Mouse (Mus musculus): ENCODE measurements around the gene Osbpl9.

The Osbpl9 gene

GRCm38 (mm10) chr4:109105254-109105653 lies 96.8 kb downstream of the Osbpl9 start:
- DNase-seq (ENCODE audit: low read depth, low spot score): peak; percentile 28

- no peak for DNase-seq (ENCODE audit: low read depth, low spot score)
Measured at GRCm38 (mm10) chr4:109103145-109103883, 98.8 kb downstream of the Osbpl9 start.

GRCm38 (mm10) chr4:109102574-109102973 lies 99.5 kb downstream of the Osbpl9 start:
- no peak for DNase-seq (ENCODE audit: low read depth, low spot score)

- no peak for DNase-seq (ENCODE audit: low read depth, low spot score)
Measured at GRCm38 (mm10) chr4:109098861-109099260, 103.2 kb downstream of the Osbpl9 start.

- no peak for DNase-seq (ENCODE audit: low read depth, low spot score)
Measured at GRCm38 (mm10) chr4:109094269-109094668, 107.8 kb downstream of the Osbpl9 start.

- DNase-seq (ENCODE audit: low read depth, low spot score): no peak
Measured at GRCm38 (mm10) chr4:109092344-109092743, 109.7 kb downstream of the Osbpl9 start.

GRCm38 (mm10) chr4:109091241-109091777 lies 110.8 kb downstream of the Osbpl9 start:
- no peak for DNase-seq (ENCODE audit: low read depth, low spot score)

GRCm38 (mm10) chr4:109089999-109090398 lies 112.1 kb downstream of the Osbpl9 start:
- DNase-seq (ENCODE audit: low read depth, low spot score): no peak

- DNase-seq (ENCODE audit: low read depth, low spot score): no peak
Measured at GRCm38 (mm10) chr4:109089171-109089570, 112.9 kb downstream of the Osbpl9 start.

- DNase-seq (ENCODE audit: low read depth, low spot score): no peak
Measured at GRCm38 (mm10) chr4:109080118-109080517, 122.0 kb downstream of the Osbpl9 start.

- DNase-seq (ENCODE audit: low read depth, low spot score): no peak
Measured at GRCm38 (mm10) chr4:109079676-109080075, 122.4 kb downstream of the Osbpl9 start.

GRCm38 (mm10) chr4:109078941-109079340 lies 123.1 kb downstream of the Osbpl9 start:
- DNase-seq (ENCODE audit: low read depth, low spot score): no peak

- DNase-seq (ENCODE audit: low read depth, low spot score): no peak
Measured at GRCm38 (mm10) chr4:109073296-109073695, 128.8 kb downstream of the Osbpl9 start.

GRCm38 (mm10) chr4:109072891-109073290 lies 129.2 kb downstream of the Osbpl9 start:
- DNase-seq (ENCODE audit: low read depth, low spot score): no peak

GRCm38 (mm10) chr4:109065714-109066113 lies 136.4 kb downstream of the Osbpl9 start:
- no peak for DNase-seq (ENCODE audit: low read depth, low spot score)

GRCm38 (mm10) chr4:109064941-109065340 lies 137.1 kb downstream of the Osbpl9 start:
- DNase-seq (ENCODE audit: low read depth, low spot score): no peak

GRCm38 (mm10) chr4:109059255-109059821 lies 142.7 kb downstream of the Osbpl9 start:
- no peak for DNase-seq (ENCODE audit: low read depth, low spot score)

- DNase-seq (ENCODE audit: low read depth, low spot score): no peak
Measured at GRCm38 (mm10) chr4:109057640-109058039, 144.4 kb downstream of the Osbpl9 start.

- no peak for DNase-seq (ENCODE audit: low read depth, low spot score)
Measured at GRCm38 (mm10) chr4:109056351-109056750, 145.7 kb downstream of the Osbpl9 start.

- peak; percentile 13 for DNase-seq (ENCODE audit: low read depth, low spot score)
Measured at GRCm38 (mm10) chr4:109054003-109054402, 148.1 kb downstream of the Osbpl9 start.

GRCm38 (mm10) chr4:109052282-109052681 lies 149.8 kb downstream of the Osbpl9 start:
- no peak for DNase-seq (ENCODE audit: low read depth, low spot score)

GRCm38 (mm10) chr4:109048258-109048657 lies 153.8 kb downstream of the Osbpl9 start:
- DNase-seq (ENCODE audit: low read depth, low spot score): peak; percentile 51

GRCm38 (mm10) chr4:109043756-109044155 lies 158.3 kb downstream of the Osbpl9 start:
- DNase-seq (ENCODE audit: low read depth, low spot score): no peak
